Mouse (Mus musculus): ENCODE results near the gene Zfp318. TPM values are rescaled to one million over a fixed set of nuclear protein-coding genes. Genes with fewer than 3 reads are reported as not detected.

Gene Zfp318
- total RNA-seq, 2 experiments from 2014 or later, result 17.1 to 21.7 TPM

DNA sequence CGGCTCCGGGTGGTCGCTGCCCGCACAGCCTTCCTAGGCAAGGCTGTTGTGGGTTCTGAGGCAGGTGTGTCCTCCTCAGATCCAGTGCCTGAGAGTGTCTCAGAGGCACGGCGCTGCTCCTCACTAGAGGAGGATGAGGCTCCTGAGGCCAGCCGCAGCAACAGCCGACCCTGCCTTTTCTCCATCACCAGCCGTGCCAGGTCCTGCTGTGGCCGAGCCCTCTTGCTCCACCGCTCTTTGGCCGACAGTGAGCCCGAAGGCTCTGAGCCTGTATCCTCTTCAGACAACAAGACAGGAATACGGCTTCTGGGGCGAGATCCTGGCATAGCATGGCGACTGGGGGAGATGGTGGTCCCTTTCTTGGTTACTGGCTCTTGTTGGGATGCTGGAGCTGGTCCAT lies 62.7 kb downstream of the Zfp318 start:
- no peak for DNase-seq

DNA sequence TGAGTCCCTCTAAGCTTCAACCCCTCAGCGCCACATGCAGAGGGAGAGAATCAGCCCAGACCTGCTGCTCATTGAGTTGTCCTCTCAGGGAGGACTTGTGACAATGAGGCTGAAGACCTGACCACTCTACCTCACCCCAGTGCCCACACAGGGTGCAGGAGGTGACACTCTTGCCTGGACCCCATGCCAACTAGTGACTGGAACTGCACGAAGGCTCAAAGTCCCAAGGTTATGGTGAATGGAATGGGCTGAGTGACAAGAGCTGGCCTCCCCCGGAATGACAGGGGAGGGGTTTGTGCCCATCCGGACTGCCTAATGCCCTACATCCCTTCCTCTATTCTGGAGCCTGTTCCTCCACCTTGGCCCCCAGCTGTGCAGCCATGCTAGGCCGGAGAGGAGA lies 69.2 kb downstream of the Zfp318 start:
- DNase-seq, result no peak

DNA sequence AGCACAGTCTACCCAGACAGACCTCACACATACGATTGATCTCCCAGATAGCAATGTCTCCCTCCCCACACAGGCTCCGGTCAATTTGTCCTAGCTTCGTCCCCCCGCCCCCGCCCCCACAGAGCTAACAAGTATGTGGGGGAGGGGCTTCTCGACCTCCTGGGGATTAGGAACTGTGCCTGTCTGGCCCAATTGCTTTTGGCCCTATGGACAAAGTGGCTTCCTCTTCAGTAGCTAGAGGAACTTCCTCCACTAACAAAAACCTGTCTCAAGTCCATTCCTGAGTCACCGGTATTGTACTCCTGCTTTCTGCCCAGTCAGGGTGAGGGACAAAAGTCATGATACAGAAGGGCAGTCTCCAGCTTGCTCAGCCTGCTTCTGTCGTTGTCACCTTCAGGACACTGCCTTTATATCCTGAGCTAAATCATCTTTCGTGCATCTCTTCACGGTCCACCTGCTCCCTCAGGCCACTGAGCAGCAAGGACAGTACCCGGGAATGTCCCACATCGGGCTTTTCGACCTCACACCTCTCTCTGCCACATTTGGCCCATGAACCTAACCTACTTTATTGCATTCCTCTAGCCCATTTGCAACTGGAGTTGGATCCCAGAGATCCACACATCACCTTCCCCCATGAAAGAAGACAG lies 69.9 kb downstream of the Zfp318 start:
- no peak for DNase-seq

DNA sequence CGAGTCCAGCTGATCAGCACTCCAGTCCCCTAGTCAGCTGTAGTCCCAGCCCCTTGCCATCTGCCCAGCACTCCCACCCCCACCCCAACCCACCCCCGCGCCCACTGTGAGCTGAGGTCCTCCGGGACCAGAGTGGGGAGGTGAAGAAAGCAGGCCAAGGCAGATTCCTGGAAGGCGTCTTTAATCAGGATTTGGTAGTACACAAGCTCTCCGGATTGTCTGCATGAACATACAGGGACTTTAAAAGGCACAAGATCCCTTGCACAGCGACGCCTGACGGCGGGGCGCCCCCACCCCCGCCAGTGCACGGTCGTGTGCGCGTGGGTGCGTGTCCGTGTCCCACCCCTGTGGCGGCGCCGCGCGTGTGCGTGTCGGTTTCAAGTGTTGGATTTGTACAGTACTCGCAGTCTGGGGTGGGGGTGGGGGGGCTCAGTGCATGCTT lies 70.5 kb downstream of the Zfp318 start:
- no peak for DNase-seq

DNA sequence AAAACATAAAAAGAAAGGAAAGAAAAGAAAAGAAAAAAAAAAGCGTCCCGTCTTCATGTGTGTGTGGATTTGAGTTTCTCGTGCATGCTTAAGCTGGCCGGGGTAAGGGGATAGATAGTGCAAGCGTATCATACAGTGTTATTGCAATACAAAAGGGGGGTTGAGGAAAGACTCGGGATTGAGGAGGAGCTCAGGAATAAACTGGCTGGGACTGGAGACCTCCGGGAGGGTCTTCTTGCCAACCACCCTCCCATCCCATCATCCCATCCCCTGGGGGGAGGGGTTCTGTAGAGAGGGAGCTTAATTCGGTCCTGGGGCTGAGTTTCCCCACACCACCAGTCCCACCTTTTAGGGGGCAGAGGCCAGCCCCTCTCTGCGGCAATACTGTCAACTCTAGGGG lies 71.0 kb downstream of the Zfp318 start:
- DNase-seq, result no peak

DNA sequence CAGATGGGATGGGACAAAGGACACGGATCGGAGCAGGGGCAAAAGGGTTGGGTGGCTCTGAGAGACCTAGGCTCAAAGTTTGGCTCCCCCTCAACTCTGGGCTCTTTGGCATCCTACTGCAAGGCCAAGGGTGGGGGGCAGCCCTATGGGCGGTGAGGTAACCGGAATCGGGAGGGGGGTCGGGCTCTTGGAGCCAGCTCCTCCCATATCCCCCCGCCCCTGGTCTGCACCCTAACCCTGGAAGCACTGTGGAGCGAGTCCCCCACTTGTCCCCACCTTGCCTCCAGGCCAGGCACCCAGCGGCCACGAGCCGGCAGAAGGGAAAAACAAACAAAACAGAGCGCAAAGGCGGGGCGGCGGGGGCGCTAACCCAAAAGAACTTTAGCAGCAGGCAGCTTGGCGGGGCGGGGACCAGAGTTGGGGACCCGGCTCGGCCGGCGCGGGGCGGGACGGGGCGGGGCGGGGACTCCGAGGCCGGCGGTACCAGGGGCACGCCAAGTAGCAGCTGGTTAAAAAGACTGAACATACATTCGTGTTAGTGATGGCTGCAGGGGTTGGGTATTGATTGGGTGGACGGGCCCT lies 71.7 kb downstream of the Zfp318 start:
- peak in 1 of 2 experiments; percentile 38 for DNase-seq

DNA sequence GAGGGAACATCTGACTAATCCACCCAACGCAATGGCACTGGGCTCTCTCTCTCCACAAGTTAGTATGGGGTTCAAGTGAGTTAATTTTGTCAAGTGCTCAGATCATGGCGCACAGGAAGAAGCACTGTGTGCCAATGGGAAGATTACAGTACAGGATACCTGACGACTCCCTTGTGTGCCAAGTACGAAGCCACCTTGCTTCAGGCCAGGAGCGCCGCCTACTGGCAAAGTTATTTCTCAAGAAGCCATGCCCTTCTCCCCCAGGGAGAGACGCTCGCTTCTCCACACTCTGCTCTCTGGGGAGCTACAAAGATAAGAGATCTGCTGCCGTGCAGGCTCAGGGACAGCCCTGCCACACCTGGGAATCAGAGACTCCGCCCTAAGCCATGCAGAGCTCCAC lies 74.3 kb downstream of the Zfp318 start:
- DNase-seq, result peak in 1 of 2 experiments; percentile 42

DNA sequence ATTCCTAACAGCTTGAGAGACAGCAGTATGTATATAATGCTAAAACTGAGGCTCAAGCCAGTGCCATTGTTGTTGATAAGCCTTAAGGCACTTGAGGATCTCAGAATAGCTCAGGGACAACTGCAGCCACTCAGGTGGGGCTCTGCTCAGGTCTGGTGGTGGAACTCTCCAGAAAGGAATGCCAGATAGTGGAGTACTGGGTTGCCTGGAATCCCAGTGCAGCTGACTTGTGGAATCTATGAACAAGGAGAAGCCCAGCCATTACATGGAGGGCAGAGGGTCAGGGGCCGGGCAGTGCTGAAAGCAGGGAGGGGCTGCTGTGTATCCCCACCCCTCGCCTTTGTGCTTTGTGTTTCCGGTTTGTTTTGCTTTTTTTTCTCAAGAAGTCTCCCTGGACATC lies 74.9 kb downstream of the Zfp318 start:
- peak in 1 of 2 experiments; percentile 54 for DNase-seq

DNA sequence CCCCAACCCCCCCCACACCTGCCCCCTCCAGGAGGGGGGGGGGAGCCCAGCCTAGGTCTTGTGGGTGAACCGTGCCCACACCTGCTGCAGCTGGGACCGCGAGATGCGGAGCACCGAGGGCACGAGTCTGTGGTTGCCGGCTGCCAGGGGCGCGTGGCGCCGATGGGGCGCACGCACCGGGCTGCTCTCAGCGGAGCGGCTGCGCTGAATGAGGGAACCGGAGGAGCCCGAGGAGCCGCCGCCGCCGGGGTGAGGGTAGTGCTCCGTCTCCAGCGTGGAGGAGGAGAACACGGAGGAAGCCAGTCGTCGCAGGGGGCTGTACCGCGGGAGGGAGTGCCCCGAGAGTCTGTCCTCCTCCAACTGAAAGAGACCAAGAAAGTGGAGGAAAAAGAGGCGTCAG lies 77.1 kb downstream of the Zfp318 start:
- DNase-seq, result no peak

DNA sequence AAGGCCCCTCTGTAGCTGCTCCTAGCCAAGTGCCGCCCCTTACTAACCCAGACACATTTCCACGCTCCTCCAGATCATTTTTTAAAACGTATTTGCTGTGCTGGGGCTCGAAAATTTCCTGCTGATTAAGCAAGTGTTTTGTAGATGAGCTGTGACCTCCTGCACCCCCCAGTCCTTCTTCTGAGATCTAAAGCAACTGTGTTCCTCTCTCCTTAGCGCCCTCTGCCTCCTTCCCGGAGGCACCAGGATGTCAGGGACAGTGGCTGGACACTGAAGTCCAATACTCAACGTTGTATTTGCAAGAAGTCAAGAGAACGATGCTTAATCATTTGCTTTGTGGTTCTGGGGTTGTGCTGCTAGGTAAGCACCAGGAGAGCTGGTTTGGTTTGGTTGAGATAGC lies 77.8 kb downstream of the Zfp318 start:
- no peak for DNase-seq

DNA sequence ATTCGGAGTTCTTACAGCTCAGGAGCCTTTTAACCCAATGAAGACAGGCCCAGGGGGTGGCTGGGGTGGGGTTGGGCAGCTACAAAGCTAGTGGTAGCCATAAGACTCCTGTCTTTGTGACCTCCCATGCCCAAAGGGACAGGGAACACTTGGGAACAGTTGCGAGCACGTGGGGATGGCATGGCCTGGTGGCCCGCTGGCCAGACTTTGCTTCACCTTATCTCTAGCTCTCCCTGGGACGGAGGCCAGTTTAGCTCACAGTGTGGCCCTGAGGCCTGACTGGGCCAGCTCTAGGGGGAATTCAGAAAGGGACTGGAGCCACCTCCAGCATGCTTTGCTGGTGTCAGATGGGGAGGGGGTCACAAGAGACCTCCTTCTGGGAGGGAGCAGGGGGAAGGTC lies 78.7 kb downstream of the Zfp318 start:
- peak; percentile 78 to 84 for DNase-seq

DNA sequence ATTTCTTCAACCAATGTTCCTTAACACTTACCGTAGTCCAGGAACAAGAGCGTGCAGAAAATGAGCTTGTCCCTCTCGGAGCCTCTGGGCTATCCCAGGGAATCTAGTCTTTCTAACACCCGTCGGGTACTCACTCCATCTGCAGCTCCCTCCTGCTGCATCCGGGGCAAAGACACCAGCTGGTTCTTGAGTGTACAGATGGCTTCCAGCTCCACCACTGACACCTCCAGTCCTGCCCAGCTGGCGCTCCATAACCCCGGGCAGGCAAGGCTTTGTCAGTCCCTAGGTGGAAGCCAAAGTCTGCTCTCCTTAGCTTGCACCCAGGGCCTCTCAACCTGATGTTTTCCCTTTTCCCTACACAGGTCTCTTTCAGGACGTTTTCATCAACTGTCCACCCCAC lies 84.3 kb downstream of the Zfp318 start:
- no peak for DNase-seq

Other genes starting within 250 kb of the Zfp318 start
- under 1 TPM; 0.41 to 0.60 TPM for gene Rsph9, start 239.5 kb upstream of the Zfp318 start, total RNA-seq (2021)
- 10 to 100 TPM; 28.0 to 30.4 TPM for gene Mad2l1bp, start 230.2 kb upstream of the Zfp318 start, total RNA-seq (2021)
- gene Gtpbp2, start 222.7 kb upstream of the Zfp318 start, total RNA-seq (2021), result 10 to 100 TPM; 49.5 to 51.2 TPM
- 1 to 10 TPM; 8.0 to 9.5 TPM for gene Polh, start 181.1 kb upstream of the Zfp318 start, total RNA-seq (2021)
- 10 to 100 TPM; 20.5 to 21.7 TPM for gene Xpo5, start 180.9 kb upstream of the Zfp318 start, total RNA-seq (2021)
- 10 to 100 TPM; 24.5 to 27.2 TPM for gene Polr1c, start 135.7 kb upstream of the Zfp318 start, total RNA-seq (2021)
- 10 to 100 TPM; 73.6 to 77.5 TPM for gene Yipf3, start 135.7 kb upstream of the Zfp318 start, total RNA-seq (2021)
- under 1 TPM; 0.18 to 0.37 TPM for gene Lrrc73, start 130.2 kb upstream of the Zfp318 start, total RNA-seq (2021)
- 10 to 100 TPM; 29.7 to 29.9 TPM for gene Tjap1, start 100.7 kb upstream of the Zfp318 start, total RNA-seq (2021)
- gene Dlk2, start 86.3 kb upstream of the Zfp318 start, total RNA-seq (2021), result under 1 TPM; 0.20 to 0.21 TPM
- 1 to 10 TPM; 3.6 to 4.2 TPM for gene Abcc10, start 55.4 kb upstream of the Zfp318 start, total RNA-seq (2021)
- 1 to 10 TPM in 1 of 2 experiments, under 1 TPM in 1; 0.82 to 1.2 TPM for gene Crip3, start 45.2 kb downstream of the Zfp318 start, total RNA-seq (2021)
- not detected for gene Slc22a7, start 54.7 kb downstream of the Zfp318 start, total RNA-seq (2021)
- under 1 TPM; 0.20 to 0.28 TPM for gene Ttbk1, start 103.9 kb downstream of the Zfp318 start, total RNA-seq (2021)
- 1 to 10 TPM; 1.2 to 1.5 TPM for gene Dnph1, start 113.0 kb downstream of the Zfp318 start, total RNA-seq (2021)
- gene Cul9, start 162.7 kb downstream of the Zfp318 start, total RNA-seq (2021), result 10 to 100 TPM; 23.9 to 25.7 TPM
- 10 to 100 TPM; 88.4 to 93.6 TPM for gene Srf, start 172.4 kb downstream of the Zfp318 start, total RNA-seq (2021)
- gene Ptk7, start 245.8 kb downstream of the Zfp318 start, total RNA-seq (2021), result 1 to 10 TPM; 2.0 to 2.5 TPM

Measured in heart, adult 18-20 months (tissue).